Mouse (Mus musculus) liver, postnatal 0 days (tissue): Measurements from ENCODE around the gene Tpcn1. TPM values are rescaled to one million over a fixed set of nuclear protein-coding genes. Genes with fewer than 3 reads are reported as not detected.
A peak's percentile ranks its signal among the peaks of the same experiment; 100 is the strongest.

ENCODE experiments used
- ATAC-seq: fragments of 200-750 bp; cut with Nextera tagmentation; 2 replicates; pipeline ENCODE4 v1.8.0; 2017; ENCODE audit warnings: mild to moderate bottlenecking, moderate library complexity
- DNase-seq: peaks from one replicate; pipeline ENCODE4 v3.0.0-alpha.2; 2016
- H3K27ac ChIP-seq: fragments of 300-500 bp; sonication (generic); 2 replicates; pipeline ENCODE4 v1.5.1; 2014; ENCODE audit warnings: antibody characterized with exemption, moderate library complexity, mild to moderate bottlenecking, low read depth
- H3K27me3 ChIP-seq: fragments of 300-500 bp; sonication (generic); 2 replicates; pipeline ENCODE4 v1.6.1; 2014; ENCODE audit warnings: low read length, control low read depth, mixed read lengths; ENCODE audit not compliant: insufficient read depth
- H3K36me3 ChIP-seq: fragments of 300-500 bp; sonication (generic); replicated peaks from 2 replicates; pipeline ENCODE4 v1.6.1; 2014; ENCODE audit warnings: mild to moderate bottlenecking, control low read depth, low read length, moderate library complexity, mixed read lengths; ENCODE audit not compliant: insufficient read depth
- H3K4me1 ChIP-seq: fragments of 300-500 bp; sonication (generic); 2 replicates; pipeline ENCODE4 v1.6.1; 2014; ENCODE audit warnings: antibody characterized with exemption, mild to moderate bottlenecking, control low read depth; ENCODE audit not compliant: insufficient read depth
- H3K4me2 ChIP-seq: fragments of 300-500 bp; sonication (generic); 2 replicates; pipeline ENCODE4 v1.6.1; 2014; ENCODE audit warnings: low read depth, mild to moderate bottlenecking, low read length, moderate library complexity, mixed read lengths
- H3K4me3 ChIP-seq: fragments of 300-500 bp; sonication (generic); 2 replicates; pipeline ENCODE4 v1.5.1; 2014; ENCODE audit warnings: low read depth, low read length
- H3K9ac ChIP-seq: fragments of 300-500 bp; sonication (generic); replicated peaks from 2 replicates; pipeline ENCODE4 v1.6.1; 2014; ENCODE audit warnings: mild to moderate bottlenecking, moderate library complexity
- H3K9me3 ChIP-seq: fragments of 300-500 bp; sonication (generic); 2 replicates; pipeline ENCODE4 v1.6.1; 2016; ENCODE audit warnings: mild to moderate bottlenecking, control low read depth, low read length, mixed read lengths
- CTCF ChIP-seq: sonication (generic); IDR thresholded peaks from 2 replicates; pipeline ENCODE4 v1.5.1; 2016; ENCODE audit warnings: antibody characterized with exemption, low read depth
- EP300 ChIP-seq: IDR thresholded peaks from 2 replicates; pipeline ENCODE4 v1.6.1; 2016; ENCODE audit warnings: antibody characterized with exemption, low read depth, mild to moderate bottlenecking
- WGBS: fragments of 180-500 bp; shearing (Covaris S2); extraction: QIAGEN DNeasy Blood & Tissue Kit; methylation state at CpG from one replicate; pipeline ENCODE4 v1.1.7; 2014; ENCODE audit not compliant: insufficient replicate concordance; 5-methylcytosine and 5-hydroxymethylcytosine counted together
- polyA plus RNA-seq: library from polyadenylated mRNA; unstranded; fragments of >200 nt; fragmentation: Nextera tagmentation; extraction: Ambion mirVana; gene quantifications from 2 replicates; pipeline ENCODE4 v1.2.1, GENCODE M21; 2015

Tpcn1 gene
- polyA plus RNA-seq, 1 experiment from 2014 or later, result 18.6 TPM

- H3K27me3 ChIP-seq, result no peaks in the 10 kb centered on the region
- no peaks in the 10 kb centered on the region for H3K9me3 ChIP-seq
- TF ChIP-seq EP300 (no peak), CTCF (no peak)
- ATAC-seq, result peak; percentile 77
- H3K27ac ChIP-seq, result peak within 1 kb of the TSS; percentile 82
- peak within 1 kb of the TSS; percentile 71 for H3K9ac ChIP-seq
- peaks cover 15% of the 10 kb centered on the region for H3K36me3 ChIP-seq
- H3K4me1 ChIP-seq, result peaks cover 19% of the 10 kb centered on the region
- peak within 1 kb of the TSS; percentile 94 for H3K4me2 ChIP-seq
- peak; percentile 97 for DNase-seq
- WGBS, result 0% methylated on average over 22 of the region's 22 CpGs
- H3K4me3 ChIP-seq, result peak within 1 kb of the TSS; percentile 73
Observed at GRCm38 (mm10) chr5:120612442-120612821, 24.0 kb upstream of the Tpcn1 start, which contains the start of the genes Rita1 and Ddx54. TSS of gene Rita1 (minus strand) at chr5:120612589. TSS of gene Ddx54 (plus strand) at chr5:120612739.

- no peak for TF ChIP-seq EP300
- TF ChIP-seq CTCF, result no peak
- WGBS, result 46% methylated on average over 8 of the region's 8 CpGs
Observed at GRCm38 (mm10) chr5:120611416-120611815, 22.9 kb upstream of the Tpcn1 start.

GRCm38 (mm10) chr5:120610906-120611305, 22.4 kb upstream of the Tpcn1 start:
- ATAC-seq (no peak), DNase-seq (no peak)
- TF ChIP-seq EP300, result no peak
- no peak for TF ChIP-seq CTCF
- no peak overlapping the region for H3K27ac ChIP-seq
- no peaks in the 10 kb centered on the region for H3K27me3 ChIP-seq
- 82% methylated on average over 5 of the region's 5 CpGs for WGBS
- H3K4me1 ChIP-seq, result peaks cover 19% of the 10 kb centered on the region
- H3K9me3 ChIP-seq, result no peaks in the 10 kb centered on the region
- H3K9ac ChIP-seq, result no peak overlapping the region
- H3K4me3 ChIP-seq, result no peak overlapping the region
- H3K36me3 ChIP-seq, result 0 out of 2 replicates have a peak, but pooled peaks cover 3% of the 10 kb centered on the region
- H3K4me2 ChIP-seq, result peak overlapping the region; percentile 94; the same call in 1 of the 2 replicates

More at GRCm38 (mm10) chr5:120611416-120611815, 22.9 kb upstream of the Tpcn1 start:
- Histone ChIP-seq H3K36me3 (peaks cover 7% of the 10 kb centered on the region; the same call in 1 of the 2 replicates), H3K4me3 (peak overlapping the region; percentile 73), H3K9ac (peak overlapping the region; percentile 67), H3K4me2 (peak overlapping the region; percentile 94), H3K27me3 (no peaks in the 10 kb centered on the region), H3K27ac (peak overlapping the region; percentile 77; the same call in 1 of the 2 replicates), H3K4me1 (peaks cover 19% of the 10 kb centered on the region), H3K9me3 (no peaks in the 10 kb centered on the region)
- ATAC-seq, result no peak
- DNase-seq, result no peak

GRCm38 (mm10) chr5:120609246-120609775, 20.8 kb upstream of the Tpcn1 start:
- 77% methylated on average over 16 of the region's 16 CpGs for WGBS
- H3K27ac ChIP-seq, result no peak overlapping the region
- H3K9me3 ChIP-seq, result no peaks in the 10 kb centered on the region
- no peaks in the 10 kb centered on the region for H3K36me3 ChIP-seq
- H3K4me1 ChIP-seq, result peaks cover 21% of the 10 kb centered on the region
- no peak overlapping the region for H3K4me3 ChIP-seq
- no peak for ATAC-seq
- DNase-seq, result no peak
- no peaks in the 10 kb centered on the region for H3K27me3 ChIP-seq
- no peak overlapping the region for H3K9ac ChIP-seq
- no peak overlapping the region for H3K4me2 ChIP-seq
- TF ChIP-seq EP300 (no peak), CTCF (no peak)

GRCm38 (mm10) chr5:120607335-120607734, 18.9 kb upstream of the Tpcn1 start:
- Histone ChIP-seq H3K9me3 (no peaks in the 10 kb centered on the region), H3K27me3 (no peaks in the 10 kb centered on the region), H3K4me3 (no peak overlapping the region), H3K4me1 (peaks cover 15% of the 10 kb centered on the region), H3K9ac (no peak overlapping the region), H3K4me2 (no peak overlapping the region), H3K36me3 (no peaks in the 10 kb centered on the region), H3K27ac (no peak overlapping the region)
- 68% methylated on average over 3 of the region's 3 CpGs for WGBS
- DNase-seq (no peak), ATAC-seq (no peak)
- TF ChIP-seq EP300, result no peak
- TF ChIP-seq CTCF, result no peak

GRCm38 (mm10) chr5:120606590-120607200, 18.2 kb upstream of the Tpcn1 start:
- H3K9me3 ChIP-seq, result no peaks in the 10 kb centered on the region
- no peaks in the 10 kb centered on the region for H3K27me3 ChIP-seq
- ATAC-seq, result no peak
- TF ChIP-seq EP300 (no peak), CTCF (no peak)
- peaks cover 13% of the 10 kb centered on the region for H3K4me1 ChIP-seq
- no peak overlapping the region for H3K4me3 ChIP-seq
- 75% methylated on average over 25 of the region's 25 CpGs for WGBS
- DNase-seq, result no peak
- H3K4me2 ChIP-seq, result no peak overlapping the region
- H3K9ac ChIP-seq, result no peak overlapping the region
- no peak overlapping the region for H3K27ac ChIP-seq
- H3K36me3 ChIP-seq, result no peaks in the 10 kb centered on the region
